Mouse (Mus musculus) cerebellum, adult 2 months (tissue): Measurements from ENCODE around the gene Gm20425.

Experiments
- CTCF ChIP-seq: fragments of 200-500 bp; IDR thresholded peaks from 2 replicates; pipeline ENCODE4 v1.5.1; 2011; ENCODE audit warnings: low read depth, mild to moderate bottlenecking, control low read depth, low read length, moderate library complexity, borderline replicate concordance; ENCODE audit not compliant: insufficient read depth
- POLR2A ChIP-seq: fragments of 200-500 bp; IDR thresholded peaks from 2 replicates; pipeline ENCODE4 v1.6.1; 2011; ENCODE audit warnings: low read length, control low read depth, borderline replicate concordance; ENCODE audit not compliant: insufficient read depth

DNA sequence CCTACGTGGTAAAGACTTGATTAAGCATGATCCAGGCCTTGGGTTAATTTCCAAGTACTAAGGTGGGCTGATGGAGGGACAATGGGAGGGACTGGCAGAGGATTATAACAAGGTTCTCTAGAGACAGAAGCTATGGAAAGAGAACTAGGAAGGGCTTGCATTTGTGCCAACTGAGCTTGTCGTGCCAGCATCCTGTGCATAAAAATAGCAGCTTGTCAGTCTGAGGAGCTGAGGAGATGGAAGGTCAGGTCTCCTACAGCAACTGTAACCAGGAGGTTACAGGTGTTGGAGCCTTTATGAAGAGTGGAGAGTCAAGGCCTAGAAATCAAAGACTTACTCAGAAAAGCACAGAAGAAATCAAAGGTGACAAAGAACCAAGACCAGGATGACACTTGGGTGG lies 16.5 kb downstream of the Gm20425 start:
- TF ChIP-seq CTCF: no peak
- no peak for TF ChIP-seq POLR2A
